Mouse (Mus musculus): ENCODE measurements around the gene Stam. TPM values are rescaled to one million over a fixed set of nuclear protein-coding genes. Genes with fewer than 3 reads are reported as not detected.
A peak's percentile ranks its signal among the peaks of the same experiment; 100 is the strongest.
"Not testable (repeated sequence)": the region's sequence is repeated elsewhere in the genome, so short reads cannot be mapped to it uniquely, and the experiment has no call there.

The Stam gene
- polyA plus RNA-seq, 1 experiment, result 77.4 TPM

DNA sequence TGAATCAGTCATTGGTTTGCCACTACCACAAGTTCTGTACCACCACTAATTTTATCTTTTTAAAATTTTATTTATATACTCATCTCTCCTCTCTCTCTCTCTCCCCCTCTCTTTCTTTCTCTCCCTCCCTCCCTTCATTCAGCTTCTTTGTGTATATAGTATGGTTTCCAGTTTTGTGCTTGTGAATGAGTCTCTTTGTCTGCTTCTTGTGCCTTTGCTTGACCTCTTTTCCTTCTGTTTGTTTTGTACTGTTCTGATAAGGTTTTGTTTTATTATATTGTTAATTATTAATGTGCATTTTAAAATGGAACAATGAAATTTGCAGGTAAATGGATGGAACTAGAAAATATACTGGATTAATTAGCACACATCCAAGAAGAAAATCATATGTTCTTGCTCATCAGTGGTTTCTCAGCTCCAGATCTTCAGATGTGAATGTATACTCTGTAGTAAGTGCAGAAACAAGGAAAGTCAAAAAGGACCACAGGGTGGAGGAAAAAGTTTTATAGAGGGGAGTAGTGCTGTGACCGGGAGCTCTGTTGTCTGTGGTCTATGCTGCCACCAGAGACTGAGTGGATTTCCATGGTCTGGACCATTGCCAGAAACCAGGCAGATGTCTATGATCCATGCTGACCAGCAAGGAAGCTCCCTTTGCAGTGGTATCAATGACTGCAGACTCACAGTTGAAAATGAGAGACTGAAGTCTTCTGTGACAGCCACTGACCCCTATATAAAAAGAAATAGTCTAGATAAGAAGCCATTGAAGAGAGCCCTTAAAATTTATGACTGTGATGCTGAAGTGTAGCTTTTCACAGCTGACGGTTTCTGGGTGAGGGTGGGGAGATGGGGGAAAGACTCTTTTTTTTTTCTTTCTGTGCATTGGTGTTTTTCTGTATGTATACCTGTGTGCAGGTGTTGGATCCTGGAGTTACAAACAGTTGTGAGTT is 7.9 kb upstream of the Stam start:
- DNase-seq (ENCODE audit: low read depth), result no peak
- TF ChIP-seq POLR2A (IDR thresholded peaks at IDR 0.05; ENCODE audit: borderline replicate concordance, extremely low read depth, insufficient read depth, insufficient read length, poor library complexity, severe bottlenecking), result no peak
- no peak for TF ChIP-seq CTCF (IDR thresholded peaks at IDR 0.05; ENCODE audit: borderline replicate concordance, extremely low read depth, insufficient read depth, insufficient read length)

GRCm38 (mm10) chr2:14069027-14069426 is 4.9 kb upstream of the Stam start:
- no peak for DNase-seq (ENCODE audit: low read depth)
- TF ChIP-seq CTCF (IDR thresholded peaks at IDR 0.05; ENCODE audit: borderline replicate concordance, extremely low read depth, insufficient read depth, insufficient read length) (no peak), POLR2A (IDR thresholded peaks at IDR 0.05; ENCODE audit: borderline replicate concordance, extremely low read depth, insufficient read depth, insufficient read length, poor library complexity, severe bottlenecking) (no peak)

DNA sequence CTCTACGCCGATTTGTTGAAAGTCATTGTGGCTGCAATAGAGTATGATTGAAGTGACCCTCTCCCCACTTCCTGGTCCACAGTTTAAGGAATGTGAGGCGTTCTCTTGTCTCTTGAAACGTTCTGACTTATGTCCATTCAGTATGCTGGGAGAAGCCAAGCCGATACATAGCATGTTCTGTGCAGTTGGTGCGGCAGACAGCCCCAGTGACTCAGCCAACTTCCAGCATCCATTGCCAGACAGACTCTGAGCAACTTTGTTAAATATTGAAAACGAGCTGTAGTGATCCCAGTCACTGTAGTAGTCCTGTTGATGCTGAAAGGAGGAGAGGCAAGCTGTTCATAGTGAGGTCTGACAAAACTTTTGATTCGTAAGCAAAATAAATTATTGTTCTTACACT is 3.4 kb upstream of the Stam start:
- TF ChIP-seq POLR2A (IDR thresholded peaks at IDR 0.05; ENCODE audit: borderline replicate concordance, extremely low read depth, insufficient read depth, insufficient read length, poor library complexity, severe bottlenecking) (no peak), CTCF (IDR thresholded peaks at IDR 0.05; ENCODE audit: borderline replicate concordance, extremely low read depth, insufficient read depth, insufficient read length) (no peak)
- no peak for DNase-seq (ENCODE audit: low read depth)

- no peak for DNase-seq (ENCODE audit: low read depth)
- no peak for TF ChIP-seq POLR2A (IDR thresholded peaks at IDR 0.05; ENCODE audit: borderline replicate concordance, extremely low read depth, insufficient read depth, insufficient read length, poor library complexity, severe bottlenecking)
- TF ChIP-seq CTCF (IDR thresholded peaks at IDR 0.05; ENCODE audit: borderline replicate concordance, extremely low read depth, insufficient read depth, insufficient read length), result no peak
Measured at GRCm38 (mm10) chr2:14073008-14073361, 913 bp upstream of the Stam start.

GRCm38 (mm10) chr2:14074221-14074901 is 463 bp downstream of the Stam start:
- no peak for TF ChIP-seq CTCF (IDR thresholded peaks at IDR 0.05; ENCODE audit: borderline replicate concordance, extremely low read depth, insufficient read depth, insufficient read length)
- TF ChIP-seq POLR2A (IDR thresholded peaks at IDR 0.05; ENCODE audit: borderline replicate concordance, extremely low read depth, insufficient read depth, insufficient read length, poor library complexity, severe bottlenecking), result no peak
- peak; percentile 81 for DNase-seq (ENCODE audit: low read depth)

GRCm38 (mm10) chr2:14078527-14078926 is 4.6 kb downstream of the Stam start:
- DNase-seq (ENCODE audit: low read depth), result not testable (repeated sequence)

DNA sequence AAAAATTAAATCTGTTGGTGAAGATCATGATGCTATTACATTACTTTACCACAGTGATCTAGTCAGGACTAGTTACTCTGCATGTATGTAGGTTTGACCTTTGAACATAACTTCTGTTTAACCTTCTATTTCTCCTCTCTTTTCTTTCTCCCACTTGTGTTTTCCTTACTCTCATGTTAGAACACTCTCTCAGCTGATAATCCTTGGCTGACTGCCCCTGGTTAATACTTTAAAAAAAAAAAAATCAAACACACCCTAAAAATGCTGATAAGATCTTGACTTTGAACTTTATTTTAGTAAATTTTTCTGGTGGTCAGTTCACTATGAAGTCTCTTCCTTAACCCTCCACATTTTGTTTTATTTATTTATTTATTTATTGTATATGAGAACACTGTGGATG is 26.6 kb downstream of the Stam start:
- DNase-seq (ENCODE audit: low read depth), result no peak
- no peak for TF ChIP-seq CTCF (IDR thresholded peaks at IDR 0.05; ENCODE audit: borderline replicate concordance, extremely low read depth, insufficient read depth, insufficient read length)

GRCm38 (mm10) chr2:14102603-14103002 is 28.7 kb downstream of the Stam start:
- TF ChIP-seq CTCF (IDR thresholded peaks at IDR 0.05; ENCODE audit: borderline replicate concordance, extremely low read depth, insufficient read depth, insufficient read length) (no peak), POLR2A (IDR thresholded peaks at IDR 0.05; ENCODE audit: borderline replicate concordance, extremely low read depth, insufficient read depth, insufficient read length, poor library complexity, severe bottlenecking) (no peak)
- DNase-seq (ENCODE audit: low read depth), result no peak

- TF ChIP-seq CTCF (IDR thresholded peaks at IDR 0.05; ENCODE audit: borderline replicate concordance, extremely low read depth, insufficient read depth, insufficient read length) (no peak), POLR2A (IDR thresholded peaks at IDR 0.05; ENCODE audit: borderline replicate concordance, extremely low read depth, insufficient read depth, insufficient read length, poor library complexity, severe bottlenecking) (no peak)
Measured at GRCm38 (mm10) chr2:14103924-14104323, 30.0 kb downstream of the Stam start.

GRCm38 (mm10) chr2:14107673-14108072 is 33.8 kb downstream of the Stam start:
- TF ChIP-seq CTCF (IDR thresholded peaks at IDR 0.05; ENCODE audit: borderline replicate concordance, extremely low read depth, insufficient read depth, insufficient read length) (no peak), POLR2A (IDR thresholded peaks at IDR 0.05; ENCODE audit: borderline replicate concordance, extremely low read depth, insufficient read depth, insufficient read length, poor library complexity, severe bottlenecking) (no peak)
- DNase-seq (ENCODE audit: low read depth), result peak; percentile 13

More at GRCm38 (mm10) chr2:14103924-14104323, 30.0 kb downstream of the Stam start:
- DNase-seq (ENCODE audit: low read depth), result no peak

- no peak for DNase-seq (ENCODE audit: low read depth)
- TF ChIP-seq CTCF (IDR thresholded peaks at IDR 0.05; ENCODE audit: borderline replicate concordance, extremely low read depth, insufficient read depth, insufficient read length) (no peak), POLR2A (IDR thresholded peaks at IDR 0.05; ENCODE audit: borderline replicate concordance, extremely low read depth, insufficient read depth, insufficient read length, poor library complexity, severe bottlenecking) (no peak)
Measured at GRCm38 (mm10) chr2:14126387-14126786, 52.5 kb downstream of the Stam start.

GRCm38 (mm10) chr2:14127629-14128028 is 53.7 kb downstream of the Stam start:
- TF ChIP-seq POLR2A (IDR thresholded peaks at IDR 0.05; ENCODE audit: borderline replicate concordance, extremely low read depth, insufficient read depth, insufficient read length, poor library complexity, severe bottlenecking), result no peak
- TF ChIP-seq CTCF (IDR thresholded peaks at IDR 0.05; ENCODE audit: borderline replicate concordance, extremely low read depth, insufficient read depth, insufficient read length), result no peak
- peak; percentile 70 for DNase-seq (ENCODE audit: low read depth)

Measured in brain, embryonic 14.5 days (tissue).